22 mouse cellular contexts compared by ENCODE assay signal in genomic region chr1:186493664-186494410, GRCm38 (mm10).
DNase-seq lines count a peak whose midpoint lies in the region; ATAC-seq and TF ChIP-seq lines count a peak whose summit lies in the region.
"Had no signal": no experiment of that assay in that cellular context is flagged by ENCODE, and none has a peak within 500 bp of the region (broad histone marks: within the 10 kb centered on the region; RNA-seq: fewer than 3 reads in every experiment).

No protein-coding gene starts in this region.

- no peaks in the 10 kb centered on the region for H3K27me3 ChIP-seq in embryonic facial prominence, embryonic 14.5 days (replicated peaks; ENCODE audit: control insufficient read depth, insufficient read depth, low read length)
- H3K27me3 ChIP-seq in embryonic facial prominence, embryonic 10.5 days (replicated peaks; ENCODE audit: low read depth, poor library complexity, severe bottlenecking): no peaks in the 10 kb centered on the region; the same call in 1 of the 2 replicates
- no peaks in the 10 kb centered on the region for H3K27me3 ChIP-seq in limb, embryonic 14.5 days (ENCODE audit: control insufficient read depth, insufficient read depth, low read length)
- H3K27me3 ChIP-seq in heart, adult 2 months (ENCODE audit: control insufficient read depth, insufficient read depth, low read length): no peaks in the 10 kb centered on the region
- H3K27me3 ChIP-seq: embryonic facial prominence, embryonic 12.5 days; embryonic facial prominence, embryonic 15.5 days; forebrain, embryonic 13.5 days; forebrain, embryonic 15.5 days; Patski had no signal

- no peak overlapping the region for H3K4me3 ChIP-seq in embryonic facial prominence, embryonic 14.5 days (ENCODE audit: low read depth, low read length)
- no peak overlapping the region for H3K4me3 ChIP-seq in embryonic facial prominence, embryonic 10.5 days
- H3K4me3 ChIP-seq in limb, embryonic 14.5 days (replicated peaks; ENCODE audit: low read length): no peak overlapping the region
- H3K4me3 ChIP-seq in heart, adult 2 months: no peak overlapping the region
- H3K4me3 ChIP-seq: embryonic facial prominence, embryonic 12.5 days; embryonic facial prominence, embryonic 15.5 days; forebrain, embryonic 13.5 days; forebrain, embryonic 15.5 days had no signal

- ATAC-seq in embryonic facial prominence, embryonic 14.5 days (ENCODE audit: low read depth): peak; percentile 44; the same call in 1 of the 2 replicates
- ATAC-seq in limb, embryonic 14.5 days (ENCODE audit: low FRiP score, low read depth): peak; percentile 70; the same call in 1 of the 2 replicates
- ATAC-seq: activated CD4-positive, CD25-positive, alpha-beta regulatory T cell, adult 4 months; forebrain, embryonic 13.5 days; forebrain, embryonic 15.5 days; forebrain, postnatal 0 days; Patski had no signal

- H3K4me1 ChIP-seq in embryonic facial prominence, embryonic 14.5 days (ENCODE audit: control insufficient read depth, insufficient read depth, low read length): no peaks in the 10 kb centered on the region
- no peaks in the 10 kb centered on the region for H3K4me1 ChIP-seq in embryonic facial prominence, embryonic 10.5 days
- peaks cover 12% of the 10 kb centered on the region; the same call in 1 of the 2 replicates for H3K4me1 ChIP-seq in limb, embryonic 14.5 days (ENCODE audit: control insufficient read depth, insufficient read depth, low read length)
- no peaks in the 10 kb centered on the region for H3K4me1 ChIP-seq in heart, adult 2 months (ENCODE audit: control insufficient read depth, insufficient read depth, low read length)
- H3K4me1 ChIP-seq: embryonic facial prominence, embryonic 12.5 days; forebrain, embryonic 13.5 days; forebrain, embryonic 15.5 days had no signal

- H3K4me2 ChIP-seq in embryonic facial prominence, embryonic 14.5 days (ENCODE audit: low read depth, low read length): no peak overlapping the region
- H3K4me2 ChIP-seq in limb, embryonic 14.5 days (replicated peaks; ENCODE audit: low read depth, low read length, severe bottlenecking): no peak overlapping the region
- H3K4me2 ChIP-seq: embryonic facial prominence, embryonic 12.5 days; embryonic facial prominence, embryonic 15.5 days; forebrain, embryonic 13.5 days; forebrain, embryonic 15.5 days had no signal

- H3K79me2 ChIP-seq in heart, adult 2 months (replicated peaks; ENCODE audit: control insufficient read depth, insufficient read depth, low read length): no peaks in the 10 kb centered on the region

- no peak for TF ChIP-seq EP300 in heart, adult 2 months (IDR thresholded peaks at IDR 0.05; ENCODE audit: insufficient read depth, low read depth, low read length)

- WGBS in embryonic facial prominence, embryonic 14.5 days: 51% methylated on average over 14 of the region's 14 CpGs
- WGBS in embryonic facial prominence, embryonic 10.5 days: 86% methylated on average over 14 of the region's 14 CpGs
- WGBS in limb, embryonic 14.5 days: 57% methylated on average over 14 of the region's 14 CpGs
- WGBS in heart, adult 2 months: 71% methylated on average over 14 of the region's 14 CpGs

- H3K9me3 ChIP-seq in embryonic facial prominence, embryonic 14.5 days (ENCODE audit: control insufficient read depth, low read length): no peaks in the 10 kb centered on the region
- no peaks in the 10 kb centered on the region for H3K9me3 ChIP-seq in embryonic facial prominence, embryonic 10.5 days
- no peaks in the 10 kb centered on the region for H3K9me3 ChIP-seq in limb, embryonic 14.5 days (ENCODE audit: control insufficient read depth, low read length)
- H3K9me3 ChIP-seq: embryonic facial prominence, embryonic 12.5 days; embryonic facial prominence, embryonic 15.5 days; forebrain, embryonic 13.5 days; forebrain, embryonic 15.5 days had no signal

- intact Hi-C loops in heart, adult 2 months (cut with DNase I): no loop called here

- no peak overlapping the region for H3K27ac ChIP-seq in embryonic facial prominence, embryonic 14.5 days (replicated peaks; ENCODE audit: low read depth, low read length)
- no peak overlapping the region for H3K27ac ChIP-seq in embryonic facial prominence, embryonic 10.5 days (replicated peaks)
- peak overlapping the region; percentile 26; the same call in 1 of the 2 replicates for H3K27ac ChIP-seq in limb, embryonic 14.5 days (replicated peaks; ENCODE audit: low read depth, low read length)
- no peak overlapping the region for H3K27ac ChIP-seq in heart, adult 2 months
- H3K27ac ChIP-seq: embryonic facial prominence, embryonic 12.5 days; embryonic facial prominence, embryonic 15.5 days; forebrain, embryonic 13.5 days; forebrain, embryonic 15.5 days had no signal

- no peak for TF ChIP-seq CTCF in heart, adult 2 months (IDR thresholded peaks at IDR 0.05)

- peak; percentile 66 for DNase-seq in embryonic facial prominence, embryonic 14.5 days (ENCODE audit: low spot score)
- no peak for DNase-seq in embryonic facial prominence, embryonic 10.5 days (ENCODE audit: low spot score)
- peak; percentile 42 for DNase-seq in 3T3-L1 (ENCODE audit: low read depth, low spot score)
- peak; percentile 71 for DNase-seq in limb, embryonic 14.5 days (ENCODE audit: low spot score)
- DNase-seq in heart, adult 2 months: no peak
- DNase-seq in thymus, postnatal 0 days (ENCODE audit: low spot score): no peak
- DNase-seq: adrenal gland, adult 8-10 months; adrenal gland, postnatal 14 days; adrenal gland, postnatal 36 days; cerebellum, adult 11-12 months; cerebellum, adult 2 months; cerebellum, adult 9-10 months; cerebellum, postnatal 10 days; cerebellum, postnatal 25 days; embryo, embryonic 11 days; forebrain, postnatal 0 days had no signal

- no peak overlapping the region for H3K9ac ChIP-seq in embryonic facial prominence, embryonic 14.5 days (ENCODE audit: low read depth, low read length)
- H3K9ac ChIP-seq in limb, embryonic 14.5 days (ENCODE audit: low read depth, low read length, severe bottlenecking): no peak overlapping the region
- no peak overlapping the region for H3K9ac ChIP-seq in heart, adult 2 months (ENCODE audit: low read depth, low read length)
- H3K9ac ChIP-seq: embryonic facial prominence, embryonic 12.5 days; embryonic facial prominence, embryonic 15.5 days; forebrain, embryonic 13.5 days; forebrain, embryonic 15.5 days; forebrain, postnatal 0 days had no signal

- no peaks in the 10 kb centered on the region for H3K36me3 ChIP-seq in embryonic facial prominence, embryonic 14.5 days (ENCODE audit: control insufficient read depth, insufficient read depth, low read length)
- no peaks in the 10 kb centered on the region for H3K36me3 ChIP-seq in embryonic facial prominence, embryonic 10.5 days (replicated peaks)
- no peaks in the 10 kb centered on the region for H3K36me3 ChIP-seq in limb, embryonic 14.5 days (ENCODE audit: control insufficient read depth, insufficient read depth, low read length)
- H3K36me3 ChIP-seq in heart, adult 2 months (ENCODE audit: control insufficient read depth, insufficient read depth, low read length): no peaks in the 10 kb centered on the region
- H3K36me3 ChIP-seq: embryonic facial prominence, embryonic 12.5 days; embryonic facial prominence, embryonic 15.5 days; forebrain, embryonic 15.5 days had no signal

- no peak for TF ChIP-seq POLR2A in limb, embryonic 14.5 days (IDR thresholded peaks at IDR 0.05; ENCODE audit: borderline replicate concordance, extremely low read depth, insufficient read depth, insufficient read length)
- no peak for TF ChIP-seq POLR2A in heart, adult 2 months (IDR thresholded peaks at IDR 0.05; ENCODE audit: insufficient read depth, low read depth, low read length)

Comparison
In these comparisons a context has a peak if more than half of its experiments do, and no peak if none do; other contexts are left out.
1. DNase-seq: peak in embryonic facial prominence, embryonic 14.5 days (single experiment), 3T3-L1 (single experiment) and limb, embryonic 14.5 days (single experiment); none in embryonic facial prominence, embryonic 10.5 days (single experiment), heart, adult 2 months (0 of 2) and thymus, postnatal 0 days (single experiment).